Mouse (Mus musculus) liver, embryonic 14.5 days (tissue): Measurements from ENCODE around the gene Piezo1. TPM values are rescaled to one million over a fixed set of nuclear protein-coding genes. Genes with fewer than 3 reads are reported as not detected.

Experiments used
- ATAC-seq: fragments of 200-750 bp; cut with Nextera tagmentation; 2 replicates; pipeline ENCODE4 v1.8.0; 2017; ENCODE audit warnings: moderate number of reproducible peaks, mild to moderate bottlenecking, moderate library complexity; ENCODE audit not compliant: insufficient read depth
- DNase-seq, 3 experiments: peaks; one replicate each; pipeline ENCODE4 v3.0.0-alpha.2; 2012 to 2013; ENCODE audit warnings: low read depth in 3 of 3, low spot score in 3 of 3
- H3K27ac ChIP-seq: fragments of 300-500 bp; sonication (generic); 2 replicates; pipeline ENCODE4 v1.5.1; 2014; ENCODE audit warnings: moderate library complexity, mild to moderate bottlenecking, control low read depth, inconsistent platforms
- H3K27me3 ChIP-seq: fragments of 300-500 bp; sonication (generic); 2 replicates; pipeline ENCODE4 v1.6.1; 2014; ENCODE audit warnings: mild to moderate bottlenecking, low read length, moderate library complexity; ENCODE audit not compliant: control insufficient read depth, insufficient read depth
- H3K36me3 ChIP-seq: fragments of 300-500 bp; sonication (generic); replicated peaks from 2 replicates; pipeline ENCODE4 v1.6.1; 2014; ENCODE audit warnings: low read depth; ENCODE audit not compliant: control insufficient read depth, insufficient read depth
- H3K4me1 ChIP-seq, 2 experiments: fragments of 200-500 bp in 1 of 2; fragments of 300-500 bp in 1 of 2; sonication (generic) in 1 of 2; replicated peaks; 2 replicates each; pipeline ENCODE4 v1.6.1; 2012 to 2014; ENCODE audit warnings: antibody characterized with exemption in 1 of 2, inconsistent platforms in 1 of 2, low read length in 1 of 2; ENCODE audit not compliant: control insufficient read depth in 2 of 2, insufficient read depth in 2 of 2
- H3K4me2 ChIP-seq: fragments of 300-500 bp; sonication (generic); 2 replicates; pipeline ENCODE4 v1.6.1; 2014; ENCODE audit warnings: low read depth, mild to moderate bottlenecking, control low read depth, moderate library complexity
- H3K4me3 ChIP-seq, 2 experiments: fragments of 200-500 bp in 1 of 2; fragments of 300-500 bp in 1 of 2; sonication (generic) in 1 of 2; 2 replicates each; pipeline ENCODE4 v1.5.1; 2012 to 2014; ENCODE audit warnings: low read depth in 2 of 2, low read length in 2 of 2, mild to moderate bottlenecking in 2 of 2, control low read depth in 1 of 2, inconsistent platforms in 1 of 2, moderate library complexity in 1 of 2; ENCODE audit not compliant: insufficient read depth in 1 of 2
- H3K9ac ChIP-seq: fragments of 300-500 bp; sonication (generic); replicated peaks from 2 replicates; pipeline ENCODE4 v1.6.1; 2014; ENCODE audit warnings: mild to moderate bottlenecking, control low read depth, moderate library complexity
- H3K9me3 ChIP-seq: fragments of 300-500 bp; sonication (generic); 2 replicates; pipeline ENCODE4 v1.6.1; 2016; ENCODE audit warnings: low read length, mixed read lengths; ENCODE audit not compliant: control insufficient read depth
- CTCF ChIP-seq: IDR thresholded peaks from 2 replicates; pipeline ENCODE4 v1.5.1; 2016; ENCODE audit warnings: antibody characterized with exemption, low read depth, control low read depth
- EP300 ChIP-seq: IDR thresholded peaks from 2 replicates; pipeline ENCODE4 v1.6.1; 2016; ENCODE audit warnings: antibody characterized with exemption, low read depth
- WGBS: fragments of 180-500 bp; shearing (Covaris S2); extraction: QIAGEN DNeasy Blood & Tissue Kit; methylation state at CpG from one replicate; pipeline ENCODE4 v1.1.7; 2014; ENCODE audit not compliant: insufficient replicate concordance; 5-methylcytosine and 5-hydroxymethylcytosine counted together
- polyA plus RNA-seq, 2 experiments: library from polyadenylated mRNA; depleted of rRNA in 1 of 2; stranded (reverse) in 1 of 2; unstranded in 1 of 2; fragments of >200 nt; fragmentation: Nextera tagmentation in 1 of 2; extraction: Ambion mirVana in 1 of 2; gene quantifications; 2 replicates each; pipeline versions ENCODE4 v1.2.1 to v1.2.3; 2012 to 2014

Piezo1 gene
- polyA plus RNA-seq, 2 experiments, result 12.6 to 60.9 TPM

DNA sequence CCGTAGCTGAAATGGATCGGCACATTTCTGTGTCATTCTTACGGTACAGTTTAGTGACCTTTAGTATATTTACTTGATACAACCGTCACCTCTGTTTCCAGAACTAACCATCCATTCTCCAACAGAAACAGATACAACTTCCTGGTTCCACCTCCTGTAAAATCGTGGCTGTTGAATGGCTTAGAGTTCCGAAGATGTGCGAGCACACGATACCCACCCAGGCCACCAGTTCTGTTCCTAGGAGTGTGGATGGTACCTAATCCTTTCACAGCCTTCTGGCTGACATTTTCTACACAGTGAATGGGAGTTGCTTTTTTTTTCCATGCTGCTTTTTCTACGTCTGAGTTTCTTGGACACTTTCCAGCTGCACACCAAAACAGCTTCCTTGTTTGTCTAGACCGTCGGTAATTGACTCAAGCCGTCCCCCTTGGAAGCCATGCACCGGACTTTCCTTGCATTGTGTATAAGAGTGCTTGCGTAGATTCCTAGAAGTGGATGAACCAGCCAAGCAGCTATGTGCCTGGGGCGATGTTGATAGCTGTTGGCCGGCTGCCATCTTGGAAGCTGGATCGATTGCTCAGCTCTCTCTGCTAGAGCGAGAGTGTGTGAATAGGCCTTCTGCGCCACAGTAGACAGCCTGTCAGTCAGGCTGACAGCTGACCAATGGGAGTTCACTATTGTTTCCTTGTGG lies 106.9 kb downstream of the Piezo1 start:
- 10% methylated on average over 19 of the region's 19 CpGs for WGBS
- Histone ChIP-seq H3K4me1 (peaks cover 4 to 10% of the 10 kb centered on the region in 2 experiments; a peak in 3 of 4 replicates), H3K36me3 (no peaks in the 10 kb centered on the region), H3K27ac (peak overlapping the region; percentile 21), H3K4me3 (peak overlapping the region; percentile 66 to 70), H3K4me2 (peak overlapping the region; percentile 86), H3K27me3 (no peaks in the 10 kb centered on the region), H3K9ac (peak overlapping the region; percentile 65), H3K9me3 (no peaks in the 10 kb centered on the region)
- peak; percentile 12; the same call in 1 of the 2 replicates for ATAC-seq
- no peak for TF ChIP-seq CTCF
- no peak for TF ChIP-seq EP300
- DNase-seq, result peak; percentile 57 to 60 (median 58)

DNA sequence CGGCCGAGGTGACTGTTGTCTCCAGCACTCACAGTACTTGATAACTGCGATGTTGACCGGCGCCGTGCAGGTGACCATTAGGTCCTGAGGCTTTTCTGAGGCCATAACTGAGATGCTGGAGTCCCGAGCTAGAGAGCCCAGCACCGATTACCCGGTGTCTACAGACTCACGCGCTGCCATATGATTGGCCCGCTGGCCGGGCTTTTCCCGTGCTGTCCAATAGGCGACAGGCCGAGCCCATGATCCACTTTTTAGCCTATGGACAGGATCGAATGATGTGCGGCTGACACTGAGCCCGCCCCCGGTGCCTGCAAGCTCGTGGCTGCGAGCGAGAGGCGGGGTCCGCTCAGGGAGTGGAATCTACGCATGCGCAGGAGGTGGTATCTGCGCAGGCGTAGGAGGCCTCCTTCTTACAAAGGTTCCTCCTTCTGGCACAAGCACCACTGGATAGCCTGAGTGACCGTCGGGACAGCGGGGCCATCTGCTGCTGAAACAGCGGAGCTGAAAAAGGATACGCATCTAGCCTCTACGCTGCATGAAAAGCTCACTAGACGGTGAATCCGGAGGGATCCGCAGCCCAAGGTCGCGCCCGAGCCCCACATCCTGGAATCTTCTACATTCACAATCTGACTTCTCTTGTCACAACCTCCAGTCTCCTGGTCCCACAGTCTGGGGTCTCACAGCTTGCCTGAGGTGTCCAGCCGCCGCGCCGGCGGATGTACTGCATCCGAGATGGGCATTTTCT lies 107.7 kb downstream of the Piezo1 start, which contains the start of gene Mvd:
TSS of gene Mvd (minus strand) at position 161 of the 745 bp plus-strand sequence.
- peak; percentile 98 for ATAC-seq
- Histone ChIP-seq H3K27ac (peak within 1 kb of the TSS; percentile 21), H3K4me2 (peak within 1 kb of the TSS; percentile 86), H3K9ac (peak within 1 kb of the TSS; percentile 65), H3K9me3 (no peaks in the 10 kb centered on the region), H3K27me3 (no peaks in the 10 kb centered on the region), H3K4me1 (peaks cover 4 to 10% of the 10 kb centered on the region in 2 experiments; a peak in 3 of 4 replicates), H3K36me3 (no peaks in the 10 kb centered on the region), H3K4me3 (peak within 1 kb of the TSS; percentile 70 to 76)
- WGBS, result under 1% methylated on average over 47 of the region's 47 CpGs
- TF ChIP-seq CTCF, result no peak
- no peak for TF ChIP-seq EP300
- peak; percentile 97 for DNase-seq

GRCm38 (mm10) chr8:122442781-122443180 lies 108.3 kb downstream of the Piezo1 start:
- Histone ChIP-seq H3K4me3 (peak overlapping the region; percentile 70 to 76), H3K9ac (peak overlapping the region; percentile 56), H3K4me1 (peaks cover 4 to 14% of the 10 kb centered on the region in 2 experiments; a peak in 3 of 4 replicates), H3K27me3 (no peaks in the 10 kb centered on the region), H3K9me3 (no peaks in the 10 kb centered on the region), H3K27ac (no peak overlapping the region), H3K36me3 (no peaks in the 10 kb centered on the region), H3K4me2 (peak overlapping the region; percentile 86)
- 3% methylated on average over 12 of the region's 12 CpGs for WGBS
- TF ChIP-seq EP300 (no peak), CTCF (no peak)
- DNase-seq (no peak), ATAC-seq (no peak)

DNA sequence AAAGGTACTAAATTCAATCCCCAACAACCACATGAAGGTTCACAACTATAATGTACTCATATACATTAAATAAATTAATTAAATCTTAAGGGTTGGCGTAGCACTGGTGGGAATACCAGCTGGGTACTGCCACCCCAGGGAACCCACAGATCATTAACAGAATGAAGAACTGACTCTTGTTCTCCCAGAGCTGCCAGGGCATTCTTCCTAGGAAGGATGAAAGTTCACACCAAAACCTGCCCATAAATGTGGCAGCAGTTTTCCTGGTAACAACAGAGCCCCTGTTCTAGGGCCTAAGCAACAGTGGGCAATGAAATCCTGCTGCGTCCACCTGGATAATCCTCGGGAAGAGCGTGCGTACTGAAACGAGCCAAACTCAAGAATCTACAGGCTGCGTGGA lies 108.8 kb downstream of the Piezo1 start:
- no peak overlapping the region for H3K27ac ChIP-seq
- TF ChIP-seq CTCF (no peak), EP300 (no peak)
- WGBS, result 47% methylated on average over 7 of the region's 7 CpGs
- peak overlapping the region; percentile 70 to 76 for H3K4me3 ChIP-seq
- DNase-seq (no peak), ATAC-seq (no peak)
- no peaks in the 10 kb centered on the region for H3K36me3 ChIP-seq
- peak overlapping the region; percentile 56; the same call in 1 of the 2 replicates for H3K9ac ChIP-seq
- H3K4me2 ChIP-seq, result peak overlapping the region; percentile 86
- no peaks in the 10 kb centered on the region for H3K27me3 ChIP-seq
- peaks cover 4 to 14% of the 10 kb centered on the region in 2 experiments; a peak in 3 of 4 replicates for H3K4me1 ChIP-seq
- no peaks in the 10 kb centered on the region for H3K9me3 ChIP-seq

- 76% methylated on average over 1 of the region's 1 CpGs for WGBS
- Histone ChIP-seq H3K9ac (no peak overlapping the region), H3K27ac (no peak overlapping the region), H3K36me3 (no peaks in the 10 kb centered on the region), H3K4me1 (peaks cover 4 to 14% of the 10 kb centered on the region in 2 experiments; a peak in 3 of 4 replicates), H3K27me3 (no peaks in the 10 kb centered on the region), H3K4me3 (no peak overlapping the region), H3K4me2 (no peak overlapping the region), H3K9me3 (no peaks in the 10 kb centered on the region)
- TF ChIP-seq EP300 (no peak), CTCF (no peak)
- ATAC-seq, result no peak
- DNase-seq, result no peak
Observed at GRCm38 (mm10) chr8:122441326-122441725, 109.8 kb downstream of the Piezo1 start.
